Mouse (Mus musculus): ENCODE data around the gene Gm45021.

Gm45021 gene

GRCm38 (mm10) chr6:48648779-48649178, 59.4 kb downstream of the Gm45021 start:
- no peak for DNase-seq (ENCODE audit: low spot score)

DNA sequence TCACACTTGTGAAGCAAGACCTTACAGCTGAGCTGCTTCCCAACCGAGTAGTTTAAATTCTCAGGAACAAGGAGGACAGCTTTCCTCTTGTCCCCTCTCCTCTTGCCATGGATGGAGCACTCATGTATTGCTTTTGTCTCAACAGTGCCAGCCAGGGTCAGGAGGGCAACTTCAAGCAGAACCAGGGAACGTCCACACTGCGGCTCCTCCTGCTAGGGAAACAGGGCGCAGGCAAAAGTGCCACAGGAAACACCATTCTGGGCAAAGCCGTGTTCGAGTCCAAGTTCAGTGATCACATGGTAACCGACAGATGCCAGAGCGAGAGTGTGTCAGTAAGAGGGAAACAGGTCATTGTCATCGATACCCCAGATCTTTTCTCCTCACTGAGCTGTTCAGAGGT, 60.6 kb downstream of the Gm45021 start:
- DNase-seq (ENCODE audit: low spot score): no peak

GRCm38 (mm10) chr6:48658721-48659120, 69.3 kb downstream of the Gm45021 start:
- DNase-seq (ENCODE audit: low spot score): no peak
